Mouse (Mus musculus) thymus, postnatal 4 days (tissue): ENCODE results near the gene Gm3839.
"Not testable (repeated sequence)": the region's sequence is repeated elsewhere in the genome, so short reads cannot be mapped to it uniquely, and the experiment has no call there.

Experiments
- DNase-seq: peaks from one replicate; pipeline ENCODE4 v3.0.0; 2021

Gene Gm3839

DNA sequence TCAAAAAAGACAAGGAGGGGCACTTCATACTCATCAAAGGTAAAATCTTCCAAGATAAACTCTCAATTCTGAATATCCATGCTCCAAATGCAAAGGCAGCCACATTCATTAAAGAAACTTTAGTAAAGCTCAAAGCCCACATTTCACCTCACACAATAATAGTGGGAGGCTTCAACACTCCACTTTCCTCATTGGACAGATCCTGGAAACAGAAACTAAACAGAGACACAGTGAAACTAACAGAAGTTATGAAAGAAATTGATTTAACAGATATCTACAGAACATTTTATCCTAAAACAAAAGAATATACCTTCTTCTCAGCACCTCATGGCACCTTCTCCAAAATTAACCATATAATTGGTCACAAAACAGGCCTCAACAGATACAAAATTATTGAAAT, at the start of gene Gm3839:
TSS of gene Gm3839 (minus strand) at position 101 of the 400 bp plus-strand sequence.
- not testable (repeated sequence) for DNase-seq

DNA sequence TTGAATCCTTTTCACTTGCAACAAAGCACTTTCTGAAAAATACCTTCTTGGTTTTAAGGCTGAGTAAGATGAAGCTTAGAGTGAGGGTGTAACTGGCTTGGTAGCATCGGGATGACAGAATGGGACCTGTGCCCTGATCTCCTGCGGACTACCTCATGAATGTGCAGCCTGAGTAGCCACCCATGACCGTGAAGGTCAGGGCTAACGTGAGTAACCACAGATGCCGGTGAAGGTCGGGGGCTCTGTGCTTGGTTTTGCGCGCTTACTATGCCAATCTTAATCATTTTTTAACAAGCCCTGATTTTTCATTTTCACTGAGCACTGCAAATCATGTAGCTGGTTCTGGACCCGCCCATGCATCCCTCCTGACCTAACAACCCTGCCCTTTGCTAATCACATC, 49.1 kb upstream of the Gm3839 start:
- no peak for DNase-seq

DNA sequence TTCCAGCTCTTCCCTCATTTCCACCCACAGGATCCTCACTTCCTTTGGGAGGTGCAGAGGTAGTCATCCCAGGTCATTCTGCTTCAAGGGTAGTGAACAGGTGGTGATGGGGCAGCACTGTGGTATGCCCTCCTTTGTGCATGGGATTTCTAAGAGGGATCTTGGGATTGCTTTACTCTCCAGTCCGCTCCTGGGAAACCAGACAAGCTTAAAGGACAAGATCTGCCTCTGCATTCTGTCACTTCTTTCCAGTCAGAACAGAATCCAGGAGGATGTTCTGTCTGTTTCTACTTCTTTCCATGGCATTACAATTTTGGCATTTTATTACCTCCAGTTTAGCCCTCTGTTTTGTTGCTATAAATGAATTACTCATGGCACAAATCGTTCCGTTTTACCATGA, 21.3 kb upstream of the Gm3839 start:
- no peak for DNase-seq

DNA sequence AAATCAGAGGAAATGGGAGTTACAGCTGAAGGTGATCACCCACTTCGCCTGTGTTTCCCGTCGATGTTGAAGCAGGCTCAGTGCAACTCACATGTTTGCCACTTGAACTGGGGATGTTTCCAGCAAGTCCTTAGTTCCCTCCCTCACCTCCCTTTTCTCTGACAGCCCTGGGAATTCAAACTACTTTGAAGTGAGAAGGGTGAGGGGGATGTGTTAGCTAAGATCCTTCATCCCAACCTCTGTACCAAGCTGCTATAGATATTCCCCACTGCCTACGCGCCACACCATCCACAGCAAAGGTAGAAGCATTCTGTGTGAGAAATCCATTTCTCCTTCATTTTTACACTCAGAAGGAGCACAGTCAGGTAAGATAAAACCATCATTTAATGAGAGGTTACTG, 18.7 kb upstream of the Gm3839 start:
- no peak for DNase-seq

DNA sequence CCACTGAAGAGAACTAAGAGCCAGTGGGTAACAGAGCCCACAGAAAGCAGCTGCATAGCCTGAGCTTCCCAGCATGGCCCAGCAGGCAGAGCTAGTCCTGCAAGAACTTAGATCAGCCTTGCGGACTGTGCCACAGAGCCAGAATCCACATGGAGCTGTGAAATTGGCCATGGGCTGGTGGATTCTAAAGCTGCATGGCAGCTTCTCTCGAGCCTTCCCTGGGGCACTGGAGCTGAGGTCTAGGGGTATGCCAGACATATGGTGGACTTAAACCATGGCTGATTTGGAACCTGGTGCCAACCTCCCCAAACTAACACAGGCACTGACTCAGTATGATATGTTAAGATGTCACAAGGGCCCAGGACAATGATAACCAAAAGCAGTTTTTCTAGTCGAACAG, 10.4 kb downstream of the Gm3839 start:
- no peak for DNase-seq

DNA sequence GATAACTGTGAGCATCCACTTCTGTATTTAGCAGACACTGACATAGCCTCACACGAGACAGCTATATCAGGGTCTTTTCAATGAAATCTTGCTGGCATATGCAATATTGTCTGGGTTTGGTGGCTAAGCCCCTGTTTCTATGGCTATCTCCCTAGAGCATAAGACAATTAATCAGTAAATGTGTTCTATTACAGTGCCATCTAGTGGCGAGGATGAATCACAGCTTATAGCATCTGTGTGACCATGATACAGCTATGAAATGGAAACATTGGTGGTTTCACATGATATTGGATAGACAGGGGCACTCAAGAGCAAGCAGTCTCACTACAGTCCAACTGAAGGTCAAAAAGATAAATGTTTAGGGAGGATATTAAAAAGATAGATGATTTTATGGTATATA, 26.5 kb downstream of the Gm3839 start:
- no peak for DNase-seq

DNA sequence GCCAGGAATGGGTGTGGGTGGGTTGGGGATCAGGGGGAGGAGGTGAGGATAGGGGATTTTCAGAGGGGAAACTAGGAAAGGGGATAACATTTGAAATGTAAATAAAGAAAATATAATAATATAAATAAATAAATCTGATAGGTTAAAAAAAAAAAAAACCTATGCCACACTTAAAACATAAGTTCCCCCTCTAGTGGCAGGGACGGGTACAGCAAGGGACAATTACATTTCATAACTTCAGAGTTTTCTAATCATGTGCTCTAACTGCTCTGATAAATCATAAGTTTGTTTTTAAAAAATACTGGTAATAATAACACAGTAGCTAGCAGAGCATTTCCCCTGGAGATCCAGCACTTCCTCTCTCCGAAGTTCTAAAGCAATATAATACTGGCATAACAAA, 49.4 kb downstream of the Gm3839 start:
- peak; percentile 48 for DNase-seq

DNA sequence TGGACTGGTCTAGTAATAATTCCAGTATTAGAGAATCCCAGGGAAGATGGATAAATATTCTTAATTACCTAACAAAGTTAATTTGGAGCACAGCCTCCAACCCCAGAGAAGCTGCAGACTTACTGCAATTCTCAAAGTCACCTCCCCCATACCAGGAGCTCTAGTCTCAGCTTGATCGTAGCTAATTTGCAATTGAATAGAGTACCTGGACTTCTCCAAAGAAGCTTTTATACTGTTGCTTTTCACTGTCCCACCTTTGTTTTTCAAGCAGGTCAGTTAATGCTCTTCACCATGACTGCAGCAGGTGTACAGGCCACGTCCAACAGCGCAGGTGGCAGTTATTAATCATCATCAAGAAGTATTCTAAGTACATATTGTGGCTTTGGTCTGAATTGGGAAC, 68.6 kb downstream of the Gm3839 start:
- not testable (repeated sequence) for DNase-seq

DNA sequence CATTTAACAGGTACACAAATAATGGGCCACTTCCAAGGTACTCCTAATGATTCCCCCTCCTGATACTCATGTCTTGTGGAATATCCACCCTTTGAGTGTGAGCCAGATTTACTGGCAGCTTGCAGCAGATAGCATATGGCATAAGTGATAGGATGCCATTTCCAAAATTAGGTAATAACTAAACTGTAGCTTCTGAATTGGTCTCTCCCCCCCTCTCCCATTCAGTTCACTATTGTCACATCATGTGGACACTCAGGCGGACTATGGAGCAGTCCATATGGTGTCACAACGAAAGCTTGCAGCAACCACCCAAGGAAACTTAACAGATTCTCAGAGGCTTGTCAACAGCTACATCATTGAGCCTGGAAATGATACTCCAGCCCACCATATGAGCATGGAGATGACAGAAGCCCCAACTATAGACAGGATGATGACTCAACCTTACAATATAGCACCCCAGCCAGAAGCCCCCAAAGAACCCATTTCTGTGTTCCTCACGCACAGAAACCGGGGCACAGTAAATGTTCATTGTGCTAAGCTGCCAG, 99.3 kb downstream of the Gm3839 start:
- no peak for DNase-seq

DNA sequence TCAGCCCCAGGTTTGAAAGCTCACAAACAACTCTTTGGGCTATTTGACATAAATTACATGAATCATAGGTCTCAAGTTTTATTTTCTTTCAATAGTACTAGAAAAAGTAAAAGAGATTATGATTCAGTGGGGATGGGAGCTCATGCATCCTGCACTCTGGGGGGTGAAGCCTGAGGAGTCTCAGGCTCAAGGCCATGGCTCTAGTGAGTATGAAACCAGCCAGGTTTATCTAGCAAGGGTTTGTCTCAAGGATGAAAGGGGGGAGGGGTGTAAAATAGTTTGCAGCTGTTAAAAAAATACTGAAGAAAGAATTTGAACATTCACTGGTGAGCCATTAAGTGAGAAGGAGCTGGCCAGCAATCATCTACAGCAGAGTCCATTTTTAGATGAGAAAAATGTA, 108.5 kb downstream of the Gm3839 start:
- no peak for DNase-seq

DNA sequence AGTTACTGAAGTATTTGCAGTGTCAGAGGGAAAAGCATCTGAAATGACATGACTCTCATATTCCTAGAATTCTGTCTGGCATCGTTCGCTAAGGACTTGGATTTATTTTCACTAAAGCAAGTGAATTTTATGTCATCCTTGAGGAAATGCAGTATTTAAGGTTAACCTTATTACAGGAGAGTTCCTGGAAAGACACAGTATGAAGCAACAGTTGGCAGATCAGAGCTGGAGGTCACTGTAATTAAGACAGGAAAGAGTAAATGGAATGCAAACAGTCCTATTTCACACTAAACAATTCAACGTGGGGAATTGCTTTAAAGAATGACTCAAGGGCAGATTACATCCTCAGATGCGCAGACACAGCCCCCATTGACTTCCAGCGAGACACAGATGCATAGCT, 112.0 kb downstream of the Gm3839 start:
- DNase-seq: no peak

DNA sequence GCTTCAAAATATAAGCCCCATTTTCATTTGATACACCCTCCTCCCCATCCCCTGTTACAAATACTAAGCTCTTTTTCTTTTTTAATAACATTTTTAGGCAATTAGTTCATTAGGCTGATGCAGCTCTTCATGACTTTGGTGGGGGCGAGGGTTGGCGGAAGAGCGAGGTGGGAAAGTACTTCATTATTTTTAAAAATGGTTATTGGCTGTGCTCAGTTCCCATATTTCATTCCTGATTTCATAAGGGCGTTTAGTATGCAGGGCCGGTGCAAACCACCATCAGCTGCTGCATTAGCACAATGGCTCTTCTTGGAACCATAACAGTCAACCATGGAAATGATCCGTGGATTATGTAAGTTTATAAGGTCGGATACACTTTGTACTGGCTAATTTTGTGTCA, 124.4 kb downstream of the Gm3839 start:
- DNase-seq: no peak
